Mouse (Mus musculus): Measurements from ENCODE around the gene Enox1. TPM values are rescaled to one million over a fixed set of nuclear protein-coding genes. Genes with fewer than 3 reads are reported as not detected.

Gene Enox1
- polyA plus RNA-seq, 1 experiment: 1.1 TPM

- H3K36me3 ChIP-seq (ENCODE audit: control insufficient read depth, insufficient read depth, low read length): no peaks in the 10 kb centered on the region
- H3K4me1 ChIP-seq (ENCODE audit: control insufficient read depth, insufficient read depth, low read length): peaks cover 3% of the 10 kb centered on the region; the same call in 1 of the 2 replicates
- no peaks in the 10 kb centered on the region for H3K27me3 ChIP-seq (replicated peaks; ENCODE audit: control insufficient read depth, insufficient read depth, low read length)
- no peak overlapping the region for H3K4me3 ChIP-seq (ENCODE audit: insufficient read depth, low read depth, low read length)
- no peak overlapping the region for H3K27ac ChIP-seq (ENCODE audit: insufficient read depth, low read depth, low read length)
- 91% methylated on average over 5 of the region's 5 CpGs for WGBS
- no peak for DNase-seq
- no peak for TF ChIP-seq CTCF (conservative IDR thresholded peaks at IDR 0.05; ENCODE audit: insufficient read depth, insufficient read length, low read depth, low read length)
- no peak for TF ChIP-seq POLR2A (IDR thresholded peaks at IDR 0.05; ENCODE audit: low read depth, low read length)
These were observed 427.9 kb downstream of the Enox1 start for GRCm38 (mm10) chr14:77584426-77584825.

- peaks cover 3% of the 10 kb centered on the region; the same call in 1 of the 2 replicates for H3K4me1 ChIP-seq (ENCODE audit: control insufficient read depth, insufficient read depth, low read length)
- no peak overlapping the region for H3K4me3 ChIP-seq (ENCODE audit: insufficient read depth, low read depth, low read length)
- 84% methylated on average over 11 of the region's 11 CpGs for WGBS
- no peak for DNase-seq
- no peaks in the 10 kb centered on the region for H3K27me3 ChIP-seq (replicated peaks; ENCODE audit: control insufficient read depth, insufficient read depth, low read length)
- TF ChIP-seq CTCF (conservative IDR thresholded peaks at IDR 0.05; ENCODE audit: insufficient read depth, insufficient read length, low read depth, low read length): no peak
- no peak for TF ChIP-seq POLR2A (IDR thresholded peaks at IDR 0.05; ENCODE audit: low read depth, low read length)
- H3K27ac ChIP-seq (ENCODE audit: insufficient read depth, low read depth, low read length): no peak overlapping the region
- H3K36me3 ChIP-seq (ENCODE audit: control insufficient read depth, insufficient read depth, low read length): no peaks in the 10 kb centered on the region
These were observed 428.7 kb downstream of the Enox1 start for GRCm38 (mm10) chr14:77585031-77585800.

- no peak overlapping the region for H3K27ac ChIP-seq (ENCODE audit: insufficient read depth, low read depth, low read length)
- H3K4me1 ChIP-seq (ENCODE audit: control insufficient read depth, insufficient read depth, low read length): peaks cover 3% of the 10 kb centered on the region; the same call in 1 of the 2 replicates
- no peaks in the 10 kb centered on the region for H3K27me3 ChIP-seq (replicated peaks; ENCODE audit: control insufficient read depth, insufficient read depth, low read length)
- no peaks in the 10 kb centered on the region for H3K36me3 ChIP-seq (ENCODE audit: control insufficient read depth, insufficient read depth, low read length)
- no peak for TF ChIP-seq POLR2A (IDR thresholded peaks at IDR 0.05; ENCODE audit: low read depth, low read length)
- TF ChIP-seq CTCF (conservative IDR thresholded peaks at IDR 0.05; ENCODE audit: insufficient read depth, insufficient read length, low read depth, low read length): no peak
- DNase-seq: peak; percentile 41
- H3K4me3 ChIP-seq (ENCODE audit: insufficient read depth, low read depth, low read length): no peak overlapping the region
- 57% methylated on average over 5 of the region's 5 CpGs for WGBS
These were observed 429.5 kb downstream of the Enox1 start for GRCm38 (mm10) chr14:77586033-77586432.

GRCm38 (mm10) chr14:77587182-77587581 is 430.6 kb downstream of the Enox1 start:
- Histone ChIP-seq H3K4me3 (ENCODE audit: insufficient read depth, low read depth, low read length) (no peak overlapping the region), H3K27ac (ENCODE audit: insufficient read depth, low read depth, low read length) (0 out of 2 replicates have a peak overlapping the region, but pooled peaks have one; percentile 50), H3K4me1 (ENCODE audit: control insufficient read depth, insufficient read depth, low read length) (peaks cover 3% of the 10 kb centered on the region; the same call in 1 of the 2 replicates), H3K36me3 (ENCODE audit: control insufficient read depth, insufficient read depth, low read length) (no peaks in the 10 kb centered on the region), H3K27me3 (replicated peaks; ENCODE audit: control insufficient read depth, insufficient read depth, low read length) (no peaks in the 10 kb centered on the region)
- TF ChIP-seq POLR2A (IDR thresholded peaks at IDR 0.05; ENCODE audit: low read depth, low read length) (no peak), CTCF (conservative IDR thresholded peaks at IDR 0.05; ENCODE audit: insufficient read depth, insufficient read length, low read depth, low read length) (no peak)
- WGBS: 29% methylated on average over 5 of the region's 5 CpGs
- DNase-seq: peak; percentile 76

- DNase-seq: no peak
- no peak for TF ChIP-seq POLR2A (IDR thresholded peaks at IDR 0.05; ENCODE audit: low read depth, low read length)
- no peak for TF ChIP-seq CTCF (conservative IDR thresholded peaks at IDR 0.05; ENCODE audit: insufficient read depth, insufficient read length, low read depth, low read length)
- Histone ChIP-seq H3K4me3 (ENCODE audit: insufficient read depth, low read depth, low read length) (no peak overlapping the region), H3K27me3 (replicated peaks; ENCODE audit: control insufficient read depth, insufficient read depth, low read length) (no peaks in the 10 kb centered on the region), H3K27ac (ENCODE audit: insufficient read depth, low read depth, low read length) (no peak overlapping the region), H3K36me3 (ENCODE audit: control insufficient read depth, insufficient read depth, low read length) (no peaks in the 10 kb centered on the region), H3K4me1 (ENCODE audit: control insufficient read depth, insufficient read depth, low read length) (peaks cover 4% of the 10 kb centered on the region; the same call in 1 of the 2 replicates)
- WGBS: 93% methylated on average over 11 of the region's 11 CpGs
These were observed 436.7 kb downstream of the Enox1 start for GRCm38 (mm10) chr14:77593136-77593838.

- H3K4me3 ChIP-seq (ENCODE audit: insufficient read depth, low read depth, low read length): peak overlapping the region; percentile 23; the same call in 1 of the 2 replicates
- peak; percentile 70 for DNase-seq
- no peaks in the 10 kb centered on the region for H3K36me3 ChIP-seq (ENCODE audit: control insufficient read depth, insufficient read depth, low read length)
- no peak overlapping the region for H3K27ac ChIP-seq (ENCODE audit: insufficient read depth, low read depth, low read length)
- H3K27me3 ChIP-seq (replicated peaks; ENCODE audit: control insufficient read depth, insufficient read depth, low read length): no peaks in the 10 kb centered on the region
- peaks cover 8% of the 10 kb centered on the region; the same call in 1 of the 2 replicates for H3K4me1 ChIP-seq (ENCODE audit: control insufficient read depth, insufficient read depth, low read length)
- TF ChIP-seq POLR2A (IDR thresholded peaks at IDR 0.05; ENCODE audit: low read depth, low read length): no peak
- no peak for TF ChIP-seq CTCF (conservative IDR thresholded peaks at IDR 0.05; ENCODE audit: insufficient read depth, insufficient read length, low read depth, low read length)
- 64% methylated on average over 14 of the region's 14 CpGs for WGBS
These were observed 439.9 kb downstream of the Enox1 start for GRCm38 (mm10) chr14:77596216-77597175.

Measured in kidney, adult 2 months (tissue).